Mouse (Mus musculus): Measurements from ENCODE around the gene Arfgap2.

DNA sequence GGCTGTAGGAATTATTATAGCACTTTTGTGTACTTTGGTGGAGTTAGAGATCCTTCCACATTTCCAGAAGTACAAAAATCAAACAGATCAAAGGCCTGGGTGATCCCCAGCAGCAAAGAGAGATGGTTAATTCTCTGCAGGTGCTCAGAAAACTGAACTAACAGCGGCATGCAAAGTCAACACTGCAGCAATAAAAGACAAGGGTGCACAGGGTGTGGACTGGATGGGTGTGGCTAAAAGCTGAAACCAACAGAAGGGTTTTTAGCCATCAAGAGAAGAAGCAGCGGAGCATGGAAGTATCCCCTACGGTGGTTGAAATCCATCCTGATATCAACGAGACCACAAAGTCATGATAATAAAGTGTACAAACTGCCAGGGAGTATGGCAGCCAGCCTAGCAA lies 57.7 kb downstream of the Arfgap2 start:
- TF ChIP-seq POLR2AphosphoS2 (IDR thresholded peaks at IDR 0.05; ENCODE audit: low read depth, low read length) (no peak), BHLHE40 (IDR thresholded peaks at IDR 0.05; ENCODE audit: low read depth, low read length) (no peak), POLR2A (IDR thresholded peaks at IDR 0.05; ENCODE audit: low read depth, low read length) (no peak), RCOR1 (conservative IDR thresholded peaks at IDR 0.05; ENCODE audit: low read depth, low read length) (no peak), TCF12 (IDR thresholded peaks at IDR 0.05; ENCODE audit: low read depth, low read length) (no peak), MXI1 (IDR thresholded peaks at IDR 0.05; ENCODE audit: low read depth, low read length) (no peak)

Data from CH12.LX (cell line).